Mouse (Mus musculus): ENCODE data around the gene Rnf5.

Gene Rnf5

DNA sequence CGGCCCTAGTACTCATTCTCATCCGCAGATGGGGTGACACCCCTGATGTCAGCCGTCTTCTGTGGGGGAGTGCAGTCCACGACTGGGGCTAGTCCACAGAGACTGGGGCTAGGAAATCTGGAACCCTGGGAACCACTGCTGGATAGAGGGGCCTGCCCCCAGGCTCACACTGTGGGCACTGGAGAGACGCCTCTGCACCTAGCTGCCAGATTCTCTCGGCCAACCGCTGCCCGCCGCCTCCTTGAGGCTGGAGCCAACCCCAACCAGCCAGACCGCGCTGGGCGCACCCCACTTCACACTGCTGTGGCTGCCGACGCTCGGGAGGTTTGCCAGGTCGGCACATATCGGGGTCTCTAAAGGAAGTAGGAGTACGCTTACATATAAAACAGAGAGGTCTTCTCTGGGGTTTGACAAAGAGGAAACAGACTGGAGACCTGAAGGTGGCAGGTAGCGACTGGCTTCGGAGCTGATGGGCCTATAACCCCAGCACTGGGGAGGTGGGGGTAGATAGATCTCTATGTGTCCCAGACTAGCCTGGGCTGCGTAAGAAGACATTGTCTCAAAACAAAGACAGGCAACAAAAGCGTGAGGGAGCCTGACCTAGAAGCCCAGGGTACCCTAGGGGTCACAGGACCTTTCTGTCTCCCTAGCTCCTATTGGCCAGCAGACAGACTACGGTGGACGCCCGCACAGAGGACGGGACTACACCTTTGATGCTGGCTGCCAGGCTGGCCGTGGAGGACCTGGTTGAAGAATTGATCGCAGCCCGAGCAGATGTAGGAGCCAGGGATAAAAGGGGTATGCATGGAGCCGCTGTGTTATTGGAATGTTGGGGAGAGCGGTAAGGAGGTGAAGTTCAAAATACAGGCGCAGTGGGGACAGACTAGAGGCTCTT is 17.4 kb downstream of the Rnf5 start:
- DNase-seq (ENCODE audit: low read depth, low spot score) = no peak

DNA sequence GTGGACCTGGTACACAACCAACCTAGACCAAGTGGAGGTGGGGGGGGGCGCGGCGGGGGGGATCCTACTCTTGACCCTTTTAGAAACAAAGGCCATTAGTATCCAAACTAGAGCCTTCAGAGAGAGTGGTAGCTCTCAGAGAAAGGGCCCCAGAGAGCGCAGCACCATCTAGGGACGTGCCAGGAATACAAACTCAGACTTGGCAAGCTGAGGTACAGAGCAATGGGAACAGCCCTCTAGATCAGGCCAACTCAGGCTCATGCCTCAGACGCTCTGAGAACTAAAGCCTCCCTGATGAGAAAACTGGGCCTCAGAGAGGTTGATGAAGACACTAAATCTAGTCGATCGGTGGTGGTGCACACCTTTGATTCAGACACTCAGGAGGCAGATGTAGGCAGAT is 18.4 kb downstream of the Rnf5 start:
- DNase-seq (ENCODE audit: low read depth, low spot score) = no peak

- no peak for DNase-seq (ENCODE audit: low read depth, low spot score)
Observed at GRCm38 (mm10) chr17:34583819-34584218, 19.7 kb downstream of the Rnf5 start.

- DNase-seq (ENCODE audit: low read depth, low spot score) = no peak
Observed at GRCm38 (mm10) chr17:34583397-34583796, 20.1 kb downstream of the Rnf5 start.

DNA sequence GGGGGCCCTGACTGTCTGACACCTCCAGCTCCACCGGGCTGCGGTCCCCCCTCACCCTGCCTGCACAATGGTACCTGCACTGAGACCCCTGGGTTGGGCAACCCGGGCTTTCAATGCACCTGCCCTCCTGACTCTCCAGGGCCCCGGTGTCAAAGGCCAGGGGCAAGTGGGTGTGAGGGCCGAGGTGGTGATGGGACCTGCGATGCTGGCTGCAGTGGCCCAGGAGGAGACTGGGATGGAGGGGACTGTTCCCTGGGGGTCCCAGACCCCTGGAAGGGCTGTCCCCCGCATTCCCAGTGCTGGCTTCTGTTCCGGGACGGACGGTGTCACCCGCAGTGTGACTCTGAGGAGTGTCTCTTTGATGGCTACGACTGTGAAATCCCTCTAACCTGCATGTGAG is 21.0 kb downstream of the Rnf5 start:
- DNase-seq (ENCODE audit: low read depth, low spot score) = no peak

DNA sequence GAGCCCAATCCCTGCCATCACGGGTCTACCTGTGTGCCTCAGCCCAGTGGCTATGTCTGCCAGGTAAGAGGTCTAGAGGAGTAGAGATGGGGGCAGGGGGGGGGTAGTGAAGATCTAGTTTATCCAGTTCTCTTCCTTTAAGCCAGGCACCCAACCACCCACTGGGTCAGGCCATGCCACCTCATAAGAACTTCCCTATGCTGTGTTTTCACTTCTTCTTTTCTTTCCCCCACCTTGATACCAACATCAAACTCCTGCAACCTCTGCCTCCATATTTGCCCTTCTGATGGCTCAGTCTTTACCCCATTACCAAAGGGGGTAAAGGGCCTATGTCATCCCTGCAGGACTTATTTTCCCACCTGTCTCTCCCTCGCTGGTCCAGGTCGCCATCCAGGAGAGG is 25.4 kb downstream of the Rnf5 start:
- peak; percentile 82 for DNase-seq (ENCODE audit: low read depth, low spot score)

- DNase-seq (ENCODE audit: low read depth, low spot score) = no peak
Observed at GRCm38 (mm10) chr17:34576577-34576976, 26.9 kb downstream of the Rnf5 start.

GRCm38 (mm10) chr17:34572361-34572760 is 31.1 kb downstream of the Rnf5 start:
- DNase-seq (ENCODE audit: low read depth, low spot score) = no peak

- DNase-seq (ENCODE audit: low read depth, low spot score) = peak; percentile 57
Observed at GRCm38 (mm10) chr17:34571875-34572274, 31.6 kb downstream of the Rnf5 start.

DNA sequence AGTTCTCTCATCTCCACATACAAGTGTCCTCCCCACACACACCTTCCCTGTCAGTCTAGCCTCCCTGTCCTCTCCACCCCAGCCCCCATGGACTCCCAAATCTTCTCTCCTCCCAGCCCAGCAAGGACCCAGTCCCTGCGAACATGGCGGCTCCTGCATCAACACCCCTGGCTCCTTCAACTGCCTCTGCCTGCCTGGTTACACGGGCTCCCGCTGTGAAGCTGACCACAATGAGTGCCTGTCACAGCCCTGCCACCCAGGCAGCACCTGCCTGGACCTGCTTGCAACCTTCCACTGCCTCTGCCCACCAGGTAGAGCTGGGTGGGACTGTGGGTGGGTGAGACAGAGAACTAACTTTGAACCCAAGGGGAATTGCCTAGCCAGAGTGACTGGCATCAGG is 33.6 kb downstream of the Rnf5 start:
- DNase-seq (ENCODE audit: low read depth, low spot score) = no peak

DNA sequence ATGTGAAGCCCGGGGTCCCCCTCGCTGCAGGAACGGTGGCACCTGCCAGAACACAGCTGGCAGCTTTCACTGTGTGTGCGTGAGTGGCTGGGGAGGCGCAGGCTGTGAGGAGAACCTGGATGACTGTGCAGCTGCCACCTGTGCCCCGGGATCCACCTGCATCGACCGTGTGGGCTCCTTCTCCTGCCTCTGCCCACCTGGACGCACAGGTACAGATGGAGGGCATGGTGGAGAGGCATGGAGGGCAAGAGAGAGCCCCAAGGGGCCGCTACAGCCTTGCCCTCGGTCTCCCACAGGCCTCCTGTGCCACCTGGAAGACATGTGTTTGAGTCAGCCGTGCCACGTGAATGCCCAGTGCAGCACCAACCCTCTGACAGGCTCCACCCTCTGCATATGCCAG is 35.1 kb downstream of the Rnf5 start:
- peak; percentile 38 for DNase-seq (ENCODE audit: low read depth, low spot score)

- DNase-seq (ENCODE audit: low read depth, low spot score) = no peak
Observed at GRCm38 (mm10) chr17:34567311-34567710, 36.2 kb downstream of the Rnf5 start.

- DNase-seq (ENCODE audit: low read depth, low spot score) = no peak
Observed at GRCm38 (mm10) chr17:34564796-34565195, 38.7 kb downstream of the Rnf5 start.

- DNase-seq (ENCODE audit: low read depth, low spot score) = no peak
Observed at GRCm38 (mm10) chr17:34564003-34564421, 39.5 kb downstream of the Rnf5 start, which contains the start of gene Notch4. Gene Notch4, plus strand, starts transcription at chr17:34564268.

DNA sequence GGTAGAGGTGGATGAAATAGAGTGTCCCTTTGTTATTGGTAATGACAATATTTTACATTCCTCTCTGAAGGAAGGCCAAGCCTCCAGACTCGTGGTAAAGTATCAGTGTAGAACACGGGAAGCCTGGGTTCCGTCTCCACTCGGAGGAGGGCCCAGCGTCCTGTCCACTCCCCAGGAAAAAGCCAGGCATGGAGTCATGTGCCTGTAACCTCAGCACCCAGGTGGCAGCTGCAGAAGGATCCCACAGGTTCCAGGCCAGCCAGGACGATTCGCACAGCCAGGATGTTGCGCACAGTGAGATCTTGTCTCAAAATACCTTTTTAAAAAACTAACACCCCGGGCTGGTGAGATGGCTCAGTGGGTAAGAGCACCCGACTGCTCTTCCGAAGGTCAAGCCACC is 40.1 kb downstream of the Rnf5 start:
- DNase-seq (ENCODE audit: low read depth, low spot score) = no peak

DNA sequence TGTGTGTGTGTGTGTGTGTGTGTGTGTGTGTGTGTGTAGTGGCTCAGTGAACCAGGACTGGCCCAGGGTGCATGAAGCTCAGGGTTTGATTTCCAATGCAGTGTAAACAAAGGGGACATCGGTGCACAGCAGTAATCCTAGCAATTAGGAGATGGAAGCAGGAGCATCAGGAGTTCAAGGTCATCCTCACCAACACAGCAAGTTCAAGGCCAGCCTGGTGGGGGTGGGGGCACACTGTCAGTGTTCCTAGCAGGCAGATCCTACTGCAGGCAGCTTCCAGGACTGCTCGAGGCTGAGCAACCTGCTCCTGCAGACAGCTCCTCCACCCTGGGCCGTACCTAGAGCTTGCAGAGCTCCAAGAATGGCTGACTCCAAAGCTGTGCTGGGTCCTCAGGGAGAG is 40.9 kb downstream of the Rnf5 start:
- DNase-seq (ENCODE audit: low read depth, low spot score) = no peak

DNA sequence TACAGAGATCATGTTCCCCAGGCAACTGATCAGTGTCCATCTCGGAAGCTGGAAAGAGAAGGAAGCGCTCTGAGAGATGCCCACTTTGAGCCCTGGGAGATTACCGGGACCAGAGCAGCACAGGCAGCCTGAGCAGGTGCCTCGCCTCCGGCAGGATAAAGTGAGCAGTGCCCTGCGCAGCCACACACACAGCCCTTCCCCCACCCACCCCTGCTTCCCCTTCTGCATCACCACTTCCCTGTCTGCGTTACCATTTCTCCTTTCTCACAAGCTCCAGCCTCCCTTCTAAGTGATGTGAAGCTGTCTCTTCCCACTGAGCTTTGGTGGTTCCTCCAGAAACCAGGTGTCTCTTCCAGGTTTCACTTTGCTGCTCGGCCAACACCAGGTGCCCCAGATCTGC is 42.3 kb downstream of the Rnf5 start:
- DNase-seq (ENCODE audit: low read depth, low spot score) = peak; percentile 83

GRCm38 (mm10) chr17:34560438-34560837 is 43.1 kb downstream of the Rnf5 start:
- peak; percentile 75 for DNase-seq (ENCODE audit: low read depth, low spot score)

- DNase-seq (ENCODE audit: low read depth, low spot score) = peak; percentile 80
Observed at GRCm38 (mm10) chr17:34559895-34560294, 43.6 kb downstream of the Rnf5 start.

GRCm38 (mm10) chr17:34559116-34559515 is 44.4 kb downstream of the Rnf5 start:
- DNase-seq (ENCODE audit: low read depth, low spot score) = no peak

- no peak for DNase-seq (ENCODE audit: low read depth, low spot score)
Observed at GRCm38 (mm10) chr17:34557411-34557810, 46.1 kb downstream of the Rnf5 start.

- DNase-seq (ENCODE audit: low read depth, low spot score) = no peak
Observed at GRCm38 (mm10) chr17:34556406-34556805, 47.1 kb downstream of the Rnf5 start.

- peak; percentile 71 for DNase-seq (ENCODE audit: low read depth, low spot score)
Observed at GRCm38 (mm10) chr17:34555483-34555882, 48.0 kb downstream of the Rnf5 start.
